Mouse (Mus musculus): ENCODE results near the gene Tcerg1l. TPM values are rescaled to one million over a fixed set of nuclear protein-coding genes. Genes with fewer than 3 reads are reported as not detected.

Gene Tcerg1l
- polyA plus RNA-seq (2014; fragmentation: Nextera tagmentation; extraction: Ambion mirVana): 0.91 and 1.5 TPM in 2 replicates

- Histone ChIP-seq H3K4me3 (ENCODE audit: low read length) (peak within 1 kb of the TSS; percentile 52), H3K4me1 (ENCODE audit: control insufficient read depth, insufficient read depth, low read length) (peaks cover 9% of the 10 kb centered on the region; the same call in 1 of the 2 replicates), H3K27ac (ENCODE audit: low read depth, low read length) (no peak within 1 kb of the TSS), H3K4me2 (replicated peaks; ENCODE audit: low read depth, low read length) (peak within 1 kb of the TSS; percentile 99), H3K9me3 (ENCODE audit: control insufficient read depth, low read length) (no peaks in the 10 kb centered on the region), H3K9ac (ENCODE audit: low read depth, low read length) (peak within 1 kb of the TSS; percentile 29; the same call in 1 of the 2 replicates), H3K27me3 (ENCODE audit: control insufficient read depth, insufficient read depth, low read length) (peaks cover 27% of the 10 kb centered on the region), H3K36me3 (ENCODE audit: control insufficient read depth, insufficient read depth, low read length) (no peaks in the 10 kb centered on the region)
- peak; percentile 78 for ATAC-seq (ENCODE audit: low FRiP score, low TSS enrichment)
- WGBS: 1% methylated on average over 30 of the region's 76 CpGs
Measured at GRCm38 (mm10) chr7:138397485-138398181, at the start of gene Tcerg1l. Tcerg1l (minus strand) TSS chr7:138397730.

GRCm38 (mm10) chr7:138442096-138442495, 44.6 kb upstream of the Tcerg1l start:
- Histone ChIP-seq H3K4me1 (ENCODE audit: control insufficient read depth, insufficient read depth, low read length) (no peaks in the 10 kb centered on the region), H3K4me3 (ENCODE audit: low read length) (no peak overlapping the region), H3K9me3 (ENCODE audit: control insufficient read depth, low read length) (no peaks in the 10 kb centered on the region), H3K27me3 (ENCODE audit: control insufficient read depth, insufficient read depth, low read length) (no peaks in the 10 kb centered on the region), H3K36me3 (ENCODE audit: control insufficient read depth, insufficient read depth, low read length) (no peaks in the 10 kb centered on the region), H3K9ac (ENCODE audit: low read depth, low read length) (no peak overlapping the region), H3K4me2 (replicated peaks; ENCODE audit: low read depth, low read length) (no peak overlapping the region), H3K27ac (ENCODE audit: low read depth, low read length) (no peak overlapping the region)
- 73% methylated on average over 4 of the region's 4 CpGs for WGBS
- no peak for ATAC-seq (ENCODE audit: low FRiP score, low TSS enrichment)

GRCm38 (mm10) chr7:138432541-138432940, 35.0 kb upstream of the Tcerg1l start:
- Histone ChIP-seq H3K9ac (ENCODE audit: low read depth, low read length) (no peak overlapping the region), H3K4me3 (ENCODE audit: low read length) (no peak overlapping the region), H3K4me1 (ENCODE audit: control insufficient read depth, insufficient read depth, low read length) (no peaks in the 10 kb centered on the region), H3K4me2 (replicated peaks; ENCODE audit: low read depth, low read length) (no peak overlapping the region), H3K36me3 (ENCODE audit: control insufficient read depth, insufficient read depth, low read length) (no peaks in the 10 kb centered on the region), H3K27me3 (ENCODE audit: control insufficient read depth, insufficient read depth, low read length) (no peaks in the 10 kb centered on the region), H3K27ac (ENCODE audit: low read depth, low read length) (no peak overlapping the region), H3K9me3 (ENCODE audit: control insufficient read depth, low read length) (no peaks in the 10 kb centered on the region)
- no peak for ATAC-seq (ENCODE audit: low FRiP score, low TSS enrichment)
- WGBS: 69% methylated on average over 4 of the region's 4 CpGs

GRCm38 (mm10) chr7:138431456-138431855, 33.9 kb upstream of the Tcerg1l start:
- Histone ChIP-seq H3K4me3 (ENCODE audit: low read length) (no peak overlapping the region), H3K36me3 (ENCODE audit: control insufficient read depth, insufficient read depth, low read length) (no peaks in the 10 kb centered on the region), H3K9ac (ENCODE audit: low read depth, low read length) (no peak overlapping the region), H3K4me2 (replicated peaks; ENCODE audit: low read depth, low read length) (no peak overlapping the region), H3K27ac (ENCODE audit: low read depth, low read length) (no peak overlapping the region), H3K27me3 (ENCODE audit: control insufficient read depth, insufficient read depth, low read length) (no peaks in the 10 kb centered on the region), H3K9me3 (ENCODE audit: control insufficient read depth, low read length) (no peaks in the 10 kb centered on the region), H3K4me1 (ENCODE audit: control insufficient read depth, insufficient read depth, low read length) (no peaks in the 10 kb centered on the region)
- no peak for ATAC-seq (ENCODE audit: low FRiP score, low TSS enrichment)

GRCm38 (mm10) chr7:138429916-138430315, 32.4 kb upstream of the Tcerg1l start:
- WGBS: 60% methylated on average over 7 of the region's 7 CpGs
- no peak overlapping the region for H3K4me2 ChIP-seq (replicated peaks; ENCODE audit: low read depth, low read length)
- H3K4me1 ChIP-seq (ENCODE audit: control insufficient read depth, insufficient read depth, low read length): no peaks in the 10 kb centered on the region
- ATAC-seq (ENCODE audit: low FRiP score, low TSS enrichment): no peak
- no peaks in the 10 kb centered on the region for H3K27me3 ChIP-seq (ENCODE audit: control insufficient read depth, insufficient read depth, low read length)
- H3K36me3 ChIP-seq (ENCODE audit: control insufficient read depth, insufficient read depth, low read length): no peaks in the 10 kb centered on the region
- H3K27ac ChIP-seq (ENCODE audit: low read depth, low read length): no peak overlapping the region
- no peak overlapping the region for H3K9ac ChIP-seq (ENCODE audit: low read depth, low read length)
- no peak overlapping the region for H3K4me3 ChIP-seq (ENCODE audit: low read length)
- no peaks in the 10 kb centered on the region for H3K9me3 ChIP-seq (ENCODE audit: control insufficient read depth, low read length)

GRCm38 (mm10) chr7:138428826-138429225, 31.3 kb upstream of the Tcerg1l start:
- no peaks in the 10 kb centered on the region for H3K4me1 ChIP-seq (ENCODE audit: control insufficient read depth, insufficient read depth, low read length)
- 52% methylated on average over 1 of the region's 1 CpGs for WGBS
- H3K4me2 ChIP-seq (replicated peaks; ENCODE audit: low read depth, low read length): no peak overlapping the region
- H3K36me3 ChIP-seq (ENCODE audit: control insufficient read depth, insufficient read depth, low read length): no peaks in the 10 kb centered on the region
- no peak overlapping the region for H3K4me3 ChIP-seq (ENCODE audit: low read length)
- H3K9me3 ChIP-seq (ENCODE audit: control insufficient read depth, low read length): no peaks in the 10 kb centered on the region
- ATAC-seq (ENCODE audit: low FRiP score, low TSS enrichment): no peak
- H3K9ac ChIP-seq (ENCODE audit: low read depth, low read length): no peak overlapping the region
- no peaks in the 10 kb centered on the region for H3K27me3 ChIP-seq (ENCODE audit: control insufficient read depth, insufficient read depth, low read length)
- no peak overlapping the region for H3K27ac ChIP-seq (ENCODE audit: low read depth, low read length)

- no peak for ATAC-seq (ENCODE audit: low FRiP score, low TSS enrichment)
Measured at GRCm38 (mm10) chr7:138427441-138427840, 29.9 kb upstream of the Tcerg1l start.

GRCm38 (mm10) chr7:138413496-138413895, 16.0 kb upstream of the Tcerg1l start:
- Histone ChIP-seq H3K4me3 (ENCODE audit: low read length) (no peak overlapping the region), H3K27me3 (ENCODE audit: control insufficient read depth, insufficient read depth, low read length) (no peaks in the 10 kb centered on the region), H3K4me1 (ENCODE audit: control insufficient read depth, insufficient read depth, low read length) (no peaks in the 10 kb centered on the region), H3K9ac (ENCODE audit: low read depth, low read length) (no peak overlapping the region), H3K36me3 (ENCODE audit: control insufficient read depth, insufficient read depth, low read length) (no peaks in the 10 kb centered on the region), H3K27ac (ENCODE audit: low read depth, low read length) (no peak overlapping the region), H3K4me2 (replicated peaks; ENCODE audit: low read depth, low read length) (no peak overlapping the region), H3K9me3 (ENCODE audit: control insufficient read depth, low read length) (no peaks in the 10 kb centered on the region)
- no peak for ATAC-seq (ENCODE audit: low FRiP score, low TSS enrichment)
- WGBS: 77% methylated on average over 5 of the region's 5 CpGs

More at GRCm38 (mm10) chr7:138427441-138427840, 29.9 kb upstream of the Tcerg1l start:
- WGBS: 32% methylated on average over 3 of the region's 3 CpGs
- no peaks in the 10 kb centered on the region for H3K36me3 ChIP-seq (ENCODE audit: control insufficient read depth, insufficient read depth, low read length)
- H3K9ac ChIP-seq (ENCODE audit: low read depth, low read length): no peak overlapping the region
- H3K4me2 ChIP-seq (replicated peaks; ENCODE audit: low read depth, low read length): no peak overlapping the region
- no peak overlapping the region for H3K27ac ChIP-seq (ENCODE audit: low read depth, low read length)
- H3K4me3 ChIP-seq (ENCODE audit: low read length): no peak overlapping the region
- no peaks in the 10 kb centered on the region for H3K4me1 ChIP-seq (ENCODE audit: control insufficient read depth, insufficient read depth, low read length)
- H3K9me3 ChIP-seq (ENCODE audit: control insufficient read depth, low read length): no peaks in the 10 kb centered on the region
- H3K27me3 ChIP-seq (ENCODE audit: control insufficient read depth, insufficient read depth, low read length): no peaks in the 10 kb centered on the region

- no peak overlapping the region for H3K4me3 ChIP-seq (ENCODE audit: low read length)
- WGBS: 92% methylated on average over 5 of the region's 5 CpGs
Measured at GRCm38 (mm10) chr7:138401641-138402040, 4.1 kb upstream of the Tcerg1l start.

More at GRCm38 (mm10) chr7:138401641-138402040, 4.1 kb upstream of the Tcerg1l start:
- H3K9me3 ChIP-seq (ENCODE audit: control insufficient read depth, low read length): no peaks in the 10 kb centered on the region
- no peak overlapping the region for H3K9ac ChIP-seq (ENCODE audit: low read depth, low read length)
- peaks cover 23% of the 10 kb centered on the region for H3K27me3 ChIP-seq (ENCODE audit: control insufficient read depth, insufficient read depth, low read length)
- peaks cover 9% of the 10 kb centered on the region; the same call in 1 of the 2 replicates for H3K4me1 ChIP-seq (ENCODE audit: control insufficient read depth, insufficient read depth, low read length)
- no peak overlapping the region for H3K27ac ChIP-seq (ENCODE audit: low read depth, low read length)
- no peak overlapping the region for H3K4me2 ChIP-seq (replicated peaks; ENCODE audit: low read depth, low read length)
- H3K36me3 ChIP-seq (ENCODE audit: control insufficient read depth, insufficient read depth, low read length): no peaks in the 10 kb centered on the region
- no peak for ATAC-seq (ENCODE audit: low FRiP score, low TSS enrichment)

Data from kidney, embryonic 14.5 days (tissue).